Mouse (Mus musculus) myocyte (in vitro differentiated cells): ENCODE measurements at regions not wholly inside any gene's neighbourhood (a gene's known extent, or its start where the extent isn't known, plus 50 kb on each side); places are given as distances from the start of the nearest gene placed in this dataset.

ENCODE experiments used
- H3K27me3 ChIP-seq: one replicate; pipeline ENCODE4 v1.6.1; 2011; ENCODE audit not compliant: control insufficient read depth, insufficient read depth, insufficient read length
- H3K36me3 ChIP-seq: one replicate; pipeline ENCODE4 v1.6.1; 2011; ENCODE audit not compliant: control insufficient read depth, insufficient read depth
- H3K4me2 ChIP-seq: one replicate; pipeline ENCODE4 v1.6.1; 2011; ENCODE audit warnings: low read depth, control low read depth
- H3K4me3 ChIP-seq: one replicate; pipeline ENCODE4 v1.5.1; 2011; ENCODE audit warnings: mild to moderate bottlenecking, control low read depth, moderate library complexity
- H3K79me2 ChIP-seq: one replicate; pipeline ENCODE4 v1.6.1; 2011; ENCODE audit not compliant: control insufficient read depth, insufficient read depth
- H3ac ChIP-seq: one replicate; pipeline ENCODE4 v1.6.1; 2011; ENCODE audit not compliant: control insufficient read depth, insufficient read length
- CEBPB ChIP-seq: IDR thresholded peaks from 2 replicates; pipeline ENCODE4 v1.6.1; 2011; ENCODE audit warnings: mild to moderate bottlenecking, moderate library complexity; ENCODE audit not compliant: poor library complexity, insufficient read depth, severe bottlenecking
- E2F4 ChIP-seq: IDR thresholded peaks from one replicate; pipeline ENCODE4 v1.6.1; 2011; ENCODE audit warnings: mild to moderate bottlenecking, control low read depth, moderate library complexity; ENCODE audit not compliant: insufficient read depth
- MAX ChIP-seq: IDR thresholded peaks from one replicate; pipeline ENCODE4 v1.6.1; 2011; ENCODE audit warnings: low read depth, mild to moderate bottlenecking, control low read depth
- MYOD1 ChIP-seq, 3 experiments: IDR thresholded peaks; one replicate each; pipeline ENCODE4 v1.6.1; 2011; ENCODE audit warnings: control low read depth in 2 of 3, low read depth in 2 of 3, mild to moderate bottlenecking in 2 of 3, moderate library complexity in 1 of 3; ENCODE audit not compliant: insufficient read length in 2 of 3, control insufficient read depth in 1 of 3
- MYOG ChIP-seq, 3 experiments: IDR thresholded peaks; one replicate each; pipeline ENCODE4 v1.6.1; 2011; ENCODE audit warnings: control low read depth in 2 of 3, low read depth in 2 of 3, mild to moderate bottlenecking in 2 of 3; ENCODE audit not compliant: insufficient read length in 2 of 3, control insufficient read depth in 1 of 3, insufficient read depth in 1 of 3
- POLR2A ChIP-seq: IDR thresholded peaks from one replicate; pipeline ENCODE4 v1.6.1; 2011; ENCODE audit warnings: low read depth, mild to moderate bottlenecking, control low read depth, moderate library complexity; ENCODE audit not compliant: insufficient read length
- POLR2AphosphoS2 ChIP-seq: IDR thresholded peaks from one replicate; pipeline ENCODE4 v1.6.1; 2011; ENCODE audit warnings: low read depth, control low read depth; ENCODE audit not compliant: insufficient read length
- REST ChIP-seq: IDR thresholded peaks from one replicate; pipeline ENCODE4 v1.6.1; 2011; ENCODE audit warnings: mild to moderate bottlenecking, control low read depth, moderate library complexity; ENCODE audit not compliant: insufficient read depth, insufficient read length
- SRF ChIP-seq: IDR thresholded peaks from one replicate; pipeline ENCODE4 v1.6.1; 2011; ENCODE audit warnings: low read depth; ENCODE audit not compliant: control insufficient read depth, insufficient read length
- TCF12 ChIP-seq: IDR thresholded peaks from one replicate; pipeline ENCODE4 v1.6.1; 2011; ENCODE audit warnings: mild to moderate bottlenecking, control low read depth; ENCODE audit not compliant: poor library complexity, insufficient read depth, severe bottlenecking
- TCF3 ChIP-seq: IDR thresholded peaks from one replicate; pipeline ENCODE4 v1.6.1; 2011; ENCODE audit warnings: low read depth, control low read depth; ENCODE audit not compliant: insufficient read length
- USF1 ChIP-seq: IDR thresholded peaks from one replicate; pipeline ENCODE4 v1.6.1; 2011; ENCODE audit warnings: low read depth, mild to moderate bottlenecking, control low read depth, moderate library complexity

- Histone ChIP-seq H3K4me2 (no peak overlapping the region), H3K79me2 (no peaks in the 10 kb centered on the region), H3ac (no peak overlapping the region), H3K27me3 (no peaks in the 10 kb centered on the region), H3K4me3 (no peak overlapping the region), H3K36me3 (no peaks in the 10 kb centered on the region)
- TF ChIP-seq REST: no peak
- TF ChIP-seq MYOD1 (IDR thresholded peaks at IDR 0.05; ENCODE audit: control insufficient read depth in 1 of 3, insufficient read length in 2 of 3, low read depth in 2 of 3): no peak
- no peak for TF ChIP-seq TCF12
- TF ChIP-seq MAX: no peak
- TF ChIP-seq MYOG (IDR thresholded peaks at IDR 0.05; ENCODE audit: control insufficient read depth in 1 of 3, insufficient read depth in 1 of 3, insufficient read length in 2 of 3, low read depth in 2 of 3): no peak
- TF ChIP-seq SRF: no peak
- TF ChIP-seq POLR2A: no peak
- TF ChIP-seq CEBPB: no peak
- TF ChIP-seq TCF3: no peak
- TF ChIP-seq USF1: no peak
- no peak for TF ChIP-seq POLR2AphosphoS2
- TF ChIP-seq E2F4: no peak
Observed at GRCm38 (mm10) chr9:34334555-34335468, 150.9 kb upstream of the Kirrel3 start.

- Histone ChIP-seq H3K27me3 (no peaks in the 10 kb centered on the region), H3K4me2 (no peak overlapping the region), H3K4me3 (no peak overlapping the region), H3K36me3 (no peaks in the 10 kb centered on the region), H3K79me2 (no peaks in the 10 kb centered on the region), H3ac (no peak overlapping the region)
- TF ChIP-seq TCF12 (peak; percentile 26), MYOD1 (IDR thresholded peaks at IDR 0.05; ENCODE audit: control insufficient read depth in 1 of 3, insufficient read length in 2 of 3, low read depth in 2 of 3) (peak in 2 of 3 experiments; percentile 63 to 80), POLR2A (no peak), MAX (no peak)
Observed at GRCm38 (mm10) chr9:34348442-34348841, 137.3 kb upstream of the Kirrel3 start.

- peak; percentile 97 for TF ChIP-seq CEBPB
- TF ChIP-seq USF1: no peak
- no peak overlapping the region for H3K4me3 ChIP-seq
- H3K4me2 ChIP-seq: no peak overlapping the region
- H3K36me3 ChIP-seq: no peaks in the 10 kb centered on the region
- no peaks in the 10 kb centered on the region for H3K79me2 ChIP-seq
- H3K27me3 ChIP-seq: no peaks in the 10 kb centered on the region
- no peak overlapping the region for H3ac ChIP-seq
Observed at GRCm38 (mm10) chr9:34349997-34350396, 135.7 kb upstream of the Kirrel3 start.

- no peak overlapping the region for H3K4me2 ChIP-seq
Observed at GRCm38 (mm10) chr9:34353744-34354143, 131.9 kb upstream of the Kirrel3 start.

GRCm38 (mm10) chr9:34354723-34355316 is 130.9 kb upstream of the Kirrel3 start:
- Histone ChIP-seq H3K4me3 (no peak overlapping the region), H3K27me3 (no peaks in the 10 kb centered on the region), H3K36me3 (no peaks in the 10 kb centered on the region), H3K4me2 (no peak overlapping the region), H3K79me2 (no peaks in the 10 kb centered on the region), H3ac (no peak overlapping the region)
- TF ChIP-seq POLR2A (no peak), E2F4 (no peak), TCF3 (no peak), SRF (no peak)

More at GRCm38 (mm10) chr9:34353744-34354143, 131.9 kb upstream of the Kirrel3 start:
- H3ac ChIP-seq: no peak overlapping the region
- H3K79me2 ChIP-seq: no peaks in the 10 kb centered on the region
- no peak for TF ChIP-seq CEBPB
- TF ChIP-seq POLR2A: no peak
- no peak for TF ChIP-seq TCF3
- no peak for TF ChIP-seq REST
- TF ChIP-seq MYOD1 (IDR thresholded peaks at IDR 0.05; ENCODE audit: control insufficient read depth in 1 of 3, insufficient read length in 2 of 3, low read depth in 2 of 3): no peak
- no peak for TF ChIP-seq MYOG (IDR thresholded peaks at IDR 0.05; ENCODE audit: control insufficient read depth in 1 of 3, insufficient read depth in 1 of 3, insufficient read length in 2 of 3, low read depth in 2 of 3)
- no peak for TF ChIP-seq POLR2AphosphoS2
- TF ChIP-seq USF1: no peak
- TF ChIP-seq MAX: no peak
- TF ChIP-seq SRF: no peak
- no peak for TF ChIP-seq E2F4
- TF ChIP-seq TCF12: no peak
- no peaks in the 10 kb centered on the region for H3K36me3 ChIP-seq
- no peak overlapping the region for H3K4me3 ChIP-seq
- no peaks in the 10 kb centered on the region for H3K27me3 ChIP-seq
